ENCODE assay signal across 18 mouse cellular contexts in the genomic region with DNA sequence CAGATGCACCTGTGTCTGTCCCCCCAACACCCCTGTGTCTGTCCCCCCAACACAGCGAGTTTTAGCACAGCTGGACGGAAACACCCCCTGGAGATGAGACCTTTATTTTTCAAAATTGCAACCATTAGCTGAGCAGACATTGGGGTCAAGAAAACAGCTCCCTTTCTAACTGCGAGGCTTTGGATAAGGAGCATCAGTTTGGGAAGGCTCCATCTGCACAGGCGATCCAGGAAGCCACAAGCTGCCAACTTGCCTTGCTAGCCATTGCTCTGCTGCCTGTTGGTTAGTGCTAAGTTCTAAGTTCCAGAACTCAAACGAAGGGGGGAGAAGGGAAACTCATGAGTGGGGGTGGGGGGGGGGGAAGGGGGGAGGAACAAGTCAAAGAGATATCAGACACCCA.
"Had no signal": no experiment of that assay in that cellular context is flagged by ENCODE, and none has a peak within 500 bp of the region (broad histone marks: within the 10 kb centered on the region; RNA-seq: fewer than 3 reads in every experiment).

No protein-coding gene starts in this region.

- H3K9me3 ChIP-seq: kidney, embryonic 15.5 days; midbrain, embryonic 12.5 days; stomach, embryonic 15.5 days had no signal

- H3K4me3 ChIP-seq: kidney, embryonic 15.5 days; left cerebral cortex, adult 2 months; liver, embryonic 13.5 days; midbrain, embryonic 12.5 days; myocyte; neural tube, embryonic 13.5 days; stomach, embryonic 15.5 days had no signal

- H3K36me3 ChIP-seq: kidney, embryonic 15.5 days; liver, embryonic 13.5 days; midbrain, embryonic 12.5 days; neural tube, embryonic 13.5 days; stomach, embryonic 15.5 days had no signal

- H3K27ac ChIP-seq: kidney, embryonic 15.5 days; left cerebral cortex, adult 2 months; liver, embryonic 13.5 days; midbrain, embryonic 12.5 days; neural tube, embryonic 13.5 days; stomach, embryonic 15.5 days had no signal

- H3K27me3 ChIP-seq: kidney, embryonic 15.5 days; liver, embryonic 13.5 days; midbrain, embryonic 12.5 days; neural tube, embryonic 13.5 days; stomach, embryonic 15.5 days had no signal

- H3K4me1 ChIP-seq: liver, embryonic 13.5 days; midbrain, embryonic 12.5 days; neural tube, embryonic 13.5 days; stomach, embryonic 15.5 days had no signal

- H3K4me2 ChIP-seq: kidney, embryonic 15.5 days; liver, embryonic 13.5 days; midbrain, embryonic 12.5 days; neural tube, embryonic 13.5 days; stomach, embryonic 15.5 days had no signal

- ATAC-seq: midbrain, embryonic 16.5 days had no signal

- H3K9ac ChIP-seq: kidney, embryonic 15.5 days; liver, embryonic 13.5 days; midbrain, embryonic 12.5 days; neural tube, embryonic 13.5 days; stomach, embryonic 15.5 days had no signal

- DNase-seq: kidney, postnatal 10 days; kidney, postnatal 36 days; layer of hippocampus, postnatal 36 days; liver, embryonic 13.5 days; lung, adult 2 months; lung, postnatal 14 days; lung, postnatal 4 days; retina, postnatal 1 day; right cerebral cortex, postnatal 25 days; spleen, adult 18-20 months; thymus, postnatal 25 days had no signal
